Mouse (Mus musculus): ENCODE measurements around the gene Atp6v1fnb. TPM values are rescaled to one million over a fixed set of nuclear protein-coding genes. Genes with fewer than 3 reads are reported as not detected.

Gene Atp6v1fnb
- total RNA-seq, 2 experiments from 2014 or later, result 0.45 TPM; not detected in 1

Other genes with a start within 250 kb of the Atp6v1fnb start
- gene Hilpda, start 198.9 kb upstream of the Atp6v1fnb start, total RNA-seq (2021), result 10 to 100 TPM in 1 of 2 experiments, 1 to 10 TPM in 1; 9.5 to 14.1 TPM
- gene Fam71f2, start 191.8 kb upstream of the Atp6v1fnb start, total RNA-seq (2021), result under 1 TPM in 1 of 2 experiments, not detected in 1; 0.70 TPM
- gene Fam71f1, start 152.3 kb upstream of the Atp6v1fnb start, total RNA-seq (2021), result not detected
- gene Calu, start 123.4 kb upstream of the Atp6v1fnb start, total RNA-seq (2021), result 100 to 1,000 TPM; 194 TPM
- not detected for gene Opn1sw, start 83.0 kb upstream of the Atp6v1fnb start, total RNA-seq (2021)
- 1 to 10 TPM; 3.5 to 6.7 TPM for gene Ccdc136, start 75.1 kb upstream of the Atp6v1fnb start, total RNA-seq (2021)
- 10 to 100 TPM; 17.6 to 41.6 TPM for gene Flnc, start 38.2 kb upstream of the Atp6v1fnb start, total RNA-seq (2021)
- 100 to 1,000 TPM; 183 to 191 TPM for gene Atp6v1f, start 3.7 kb upstream of the Atp6v1fnb start, total RNA-seq (2021)
- 1 to 10 TPM; 7.0 to 7.1 TPM for gene Kcp, start 36.5 kb downstream of the Atp6v1fnb start, total RNA-seq (2021)
- gene Irf5, start 55.2 kb downstream of the Atp6v1fnb start, total RNA-seq (2021), result 1 to 10 TPM; 3.8 to 4.8 TPM
- gene Tnpo3, start 138.4 kb downstream of the Atp6v1fnb start, total RNA-seq (2021), result 10 to 100 TPM; 48.8 to 61.1 TPM
- 1 to 10 TPM; 7.3 to 8.0 TPM for gene Tspan33, start 222.8 kb downstream of the Atp6v1fnb start, total RNA-seq (2021)